Mouse (Mus musculus) inflammation-experienced regulatory T-cells (primary cell): ENCODE data around the gene Kcnma1. TPM values are rescaled to one million over a fixed set of nuclear protein-coding genes. Genes with fewer than 3 reads are reported as not detected.

Experiments
- polyA plus RNA-seq, 2 experiments: library from polyadenylated mRNA; unstranded; fragments of 100-300 nt; shearing (Covaris generic); gene quantifications; one replicate each; pipeline ENCODE4 v1.2.1; 2017

The Kcnma1 gene
- 1 to 10 TPM in 1 of 2 experiments, under 1 TPM in 1; 0.39 to 1.1 TPM for polyA plus RNA-seq

GRCm38 (mm10) chr14:24014391-24014790 lies at the start of gene Kcnma1:
Gene Kcnma1, minus strand, starts transcription at chr14:24014491.

Other genes with a start within 250 kb of the Kcnma1 start
- 1 to 10 TPM; 1.6 to 6.9 TPM for gene Dlg5, start 231.4 kb upstream of the Kcnma1 start, polyA plus RNA-seq